In the genomic region with DNA sequence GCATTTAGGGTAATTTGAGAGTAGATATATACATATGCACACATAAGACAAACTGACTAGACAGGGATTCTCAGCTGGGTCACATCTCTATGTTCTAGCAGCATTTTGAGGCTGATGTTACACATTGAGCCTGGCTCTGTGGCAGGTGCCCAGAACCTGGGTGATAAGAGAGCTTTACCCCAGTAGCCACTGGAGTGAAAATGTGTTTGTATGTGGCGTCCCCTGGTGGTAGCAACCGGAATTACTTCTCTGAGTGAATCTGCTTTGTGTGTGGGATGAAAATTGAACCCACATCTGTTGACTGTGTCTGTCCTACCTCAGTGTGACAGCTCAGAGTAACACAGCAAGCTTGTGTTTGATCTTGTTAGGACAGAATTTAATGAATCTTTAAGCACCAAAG, we compare ENCODE assay signal across 9 mouse cellular contexts. TPM values are rescaled to one million over a fixed set of nuclear protein-coding genes. Genes with fewer than 3 reads are reported as not detected.
DNase-seq lines count a peak whose midpoint lies in the region; ATAC-seq and TF ChIP-seq lines count a peak whose summit lies in the region.
"Not testable (repeated sequence)": the region's sequence is repeated elsewhere in the genome, so short reads cannot be mapped to it uniquely, and the experiment has no call there.
"Had no signal": no experiment of that assay in that cellular context is flagged by ENCODE, and none has a peak within 500 bp of the region (broad histone marks: within the 10 kb centered on the region; RNA-seq: fewer than 3 reads in every experiment).

No protein-coding gene starts in this region.

- not testable (repeated sequence) for ATAC-seq in Patski; forebrain, embryonic 11.5 days (replicated peaks; ENCODE audit: low FRiP score); hindbrain, embryonic 14.5 days (ENCODE audit: low FRiP score)

- DNase-seq in Patski (ENCODE audit: low read depth, low spot score), result not testable (repeated sequence)
- DNase-seq in c-Kit-positive CD71-positive TER-119-positive erythroid progenitor cells, embryonic 14.5 days (ENCODE audit: low spot score), result peak; percentile 57
- DNase-seq in forebrain, embryonic 11.5 days (ENCODE audit: low spot score), result peak; percentile 79
- DNase-seq in hindbrain, embryonic 14.5 days (ENCODE audit: low spot score), result peak; percentile 34
- peak; percentile 21 to 34 for DNase-seq in left cerebral cortex, adult 18-20 months (ENCODE audit: low spot score in 2 of 2)
- peak; percentile 27 for DNase-seq in lung, postnatal 25 days (ENCODE audit: low spot score)
- peak; percentile 13 for DNase-seq in right cerebral cortex, adult 18-20 months
- DNase-seq in thymus, postnatal 4 days, result peak; percentile 83

- TF ChIP-seq CTCF in Patski (IDR thresholded peaks at IDR 0.05), result peak; percentile 62

- CTCF ChIA-PET in Patski (lab: Charles Lee), result not testable (repeated sequence)

- POLR2A ChIA-PET in Patski (lab: Charles Lee), result not testable (repeated sequence)

- H3K4me1 ChIP-seq in forebrain, embryonic 11.5 days (replicated peaks; ENCODE audit: control insufficient read depth, insufficient read depth, low read length); hindbrain, embryonic 14.5 days (replicated peaks; ENCODE audit: control insufficient read depth, insufficient read depth, low read length): not testable (repeated sequence)

- H3K9me3 ChIP-seq in forebrain, embryonic 11.5 days (ENCODE audit: control insufficient read depth, low read length); hindbrain, embryonic 14.5 days (ENCODE audit: control insufficient read depth, low read length): not testable (repeated sequence)

- in situ Hi-C loops in Patski (cut with MboI; ENCODE audit: low pct_unique_long_range_greater_than_20kb), result loop anchor here (5.0 to 25.0 kb wide), 2 partner anchors 98 to 683 kb away; no protein-coding TSS in a partner anchor

- not testable (repeated sequence) for H3K36me3 ChIP-seq in forebrain, embryonic 11.5 days (ENCODE audit: control insufficient read depth, insufficient read depth, low read length); hindbrain, embryonic 14.5 days (replicated peaks; ENCODE audit: control insufficient read depth, insufficient read depth)

- H3K4me2 ChIP-seq in forebrain, embryonic 11.5 days (ENCODE audit: low read depth, low read length, severe bottlenecking); hindbrain, embryonic 14.5 days (replicated peaks): not testable (repeated sequence)

- H3K4me3 ChIP-seq in forebrain, embryonic 11.5 days (ENCODE audit: low read depth, low read length); hindbrain, embryonic 14.5 days (replicated peaks; ENCODE audit: low read length): not testable (repeated sequence)

- peaks cover 13% of the 10 kb centered on the region for H3K27me3 ChIP-seq in Patski
- not testable (repeated sequence) for H3K27me3 ChIP-seq in forebrain, embryonic 11.5 days (ENCODE audit: control insufficient read depth, insufficient read depth, low read length); hindbrain, embryonic 14.5 days (ENCODE audit: control insufficient read depth, insufficient read depth, low read length)

- not testable (repeated sequence) for H3K9ac ChIP-seq in forebrain, embryonic 11.5 days (ENCODE audit: low read length); hindbrain, embryonic 14.5 days

- 0% methylated on average over 2 of the region's 2 CpGs for WGBS in forebrain, embryonic 11.5 days
- WGBS in hindbrain, embryonic 14.5 days, result 0% methylated on average over 2 of the region's 2 CpGs

- not testable (repeated sequence) for H3K27ac ChIP-seq in forebrain, embryonic 11.5 days (ENCODE audit: low read depth, low read length); hindbrain, embryonic 14.5 days

RNA-seq across cellular contexts. Expression of gene Gja3, which starts 12.0 kb away (rescaled TPM):
- polyA plus RNA-seq in Patski (2021), result not detected
- 0.08 TPM in 1 of 2 replicates, not detected in the other for polyA plus RNA-seq in forebrain, embryonic 11.5 days (2014; fragmentation: Nextera tagmentation; extraction: Ambion mirVana)
- 0.70 and 1.3 TPM in 2 replicates for polyA plus RNA-seq in hindbrain, embryonic 14.5 days (2014; fragmentation: Nextera tagmentation; extraction: Ambion mirVana)
- total RNA-seq in left cerebral cortex, adult 18-20 months (2021), result under 1 TPM; 0.12 to 0.26 TPM

RNA-seq across cellular contexts. Expression of gene Gjb2, which starts 34.6 kb away (rescaled TPM):
- polyA plus RNA-seq in Patski (2021), result 0.10 TPM
- polyA plus RNA-seq in forebrain, embryonic 11.5 days (2014; fragmentation: Nextera tagmentation; extraction: Ambion mirVana), result 6.2 and 8.4 TPM in 2 replicates
- polyA plus RNA-seq in hindbrain, embryonic 14.5 days (2014; fragmentation: Nextera tagmentation; extraction: Ambion mirVana), result 22.1 and 25.4 TPM in 2 replicates
- 10 to 100 TPM; 13.2 to 13.3 TPM for total RNA-seq in left cerebral cortex, adult 18-20 months (2021)

RNA-seq across cellular contexts. Expression of gene Gm4491, which starts 45.8 kb away (rescaled TPM):
- polyA plus RNA-seq in Patski (2021), result not detected
- polyA plus RNA-seq in forebrain, embryonic 11.5 days (2014; fragmentation: Nextera tagmentation; extraction: Ambion mirVana), result not detected in 2 replicates
- polyA plus RNA-seq in hindbrain, embryonic 14.5 days (2014; fragmentation: Nextera tagmentation; extraction: Ambion mirVana), result not detected in 2 replicates
- 1 to 10 TPM in 1 of 2 experiments, under 1 TPM in 1; 0.72 to 1.0 TPM for total RNA-seq in left cerebral cortex, adult 18-20 months (2021)
- polyA plus RNA-seq: hindbrain, embryonic 13.5 days had no signal
